Mouse (Mus musculus) hindbrain, embryonic 14.5 days (tissue): ENCODE measurements around the gene Tet1. TPM values are rescaled to one million over a fixed set of nuclear protein-coding genes. Genes with fewer than 3 reads are reported as not detected.

Experiments used
- ATAC-seq: fragments of 200-750 bp; cut with Nextera tagmentation; 2 replicates; pipeline ENCODE4 v1.8.0; 2017; ENCODE audit warnings: moderate number of reproducible peaks, mild to moderate bottlenecking, moderate TSS enrichment, moderate library complexity; ENCODE audit not compliant: low FRiP score
- DNase-seq: peaks from one replicate; pipeline ENCODE4 v3.0.0-alpha.2; 2015; ENCODE audit warnings: low spot score
- H3K27ac ChIP-seq: fragments of 300-500 bp; sonication (generic); 2 replicates; pipeline ENCODE4 v1.5.1; 2014; ENCODE audit warnings: mild to moderate bottlenecking, moderate library complexity
- H3K27me3 ChIP-seq: fragments of 300-500 bp; sonication (generic); 2 replicates; pipeline ENCODE4 v1.6.1; 2014; ENCODE audit warnings: mild to moderate bottlenecking, low read length, mixed read lengths; ENCODE audit not compliant: control insufficient read depth, insufficient read depth
- H3K36me3 ChIP-seq: fragments of 300-500 bp; sonication (generic); replicated peaks from 2 replicates; pipeline ENCODE4 v1.6.1; 2014; ENCODE audit not compliant: control insufficient read depth, insufficient read depth
- H3K4me1 ChIP-seq: fragments of 300-500 bp; sonication (generic); replicated peaks from 2 replicates; pipeline ENCODE4 v1.6.1; 2014; ENCODE audit warnings: antibody characterized with exemption, low read length, mixed read lengths; ENCODE audit not compliant: control insufficient read depth, insufficient read depth
- H3K4me2 ChIP-seq: fragments of 300-500 bp; sonication (generic); replicated peaks from 2 replicates; pipeline ENCODE4 v1.6.1; 2014; ENCODE audit warnings: mild to moderate bottlenecking, moderate library complexity
- H3K4me3 ChIP-seq: fragments of 300-500 bp; sonication (generic); replicated peaks from 2 replicates; pipeline ENCODE4 v1.5.1; 2014; ENCODE audit warnings: mild to moderate bottlenecking, low read length
- H3K9ac ChIP-seq: fragments of 300-500 bp; sonication (generic); 2 replicates; pipeline ENCODE4 v1.6.1; 2014
- H3K9me3 ChIP-seq: fragments of 300-500 bp; sonication (generic); 2 replicates; pipeline ENCODE4 v1.6.1; 2016; ENCODE audit warnings: low read length; ENCODE audit not compliant: control insufficient read depth
- WGBS: fragments of 180-500 bp; shearing (Covaris S2); extraction: QIAGEN DNeasy Blood & Tissue Kit; methylation state at CpG from one replicate; pipeline ENCODE4 v1.1.7; 2014; 5-methylcytosine and 5-hydroxymethylcytosine counted together
- polyA plus RNA-seq: library from polyadenylated mRNA; unstranded; fragments of >200 nt; fragmentation: Nextera tagmentation; extraction: Ambion mirVana; gene quantifications from 2 replicates; pipeline ENCODE4 v1.2.1, GENCODE M21; 2014

The Tet1 gene
- polyA plus RNA-seq, 1 experiment from 2014 or later = 44.1 TPM

GRCm38 (mm10) chr10:62911120-62911519 lies 2.3 kb upstream of the Tet1 start:
- no peak for ATAC-seq
- H3K4me3 ChIP-seq = no peak overlapping the region

GRCm38 (mm10) chr10:62906336-62906735 lies 2.5 kb downstream of the Tet1 start:
- Histone ChIP-seq H3K36me3 (no peaks in the 10 kb centered on the region), H3K4me3 (no peak overlapping the region), H3K4me1 (no peaks in the 10 kb centered on the region), H3K27ac (no peak overlapping the region), H3K9ac (no peak overlapping the region), H3K4me2 (no peak overlapping the region), H3K27me3 (no peaks in the 10 kb centered on the region), H3K9me3 (no peaks in the 10 kb centered on the region)
- ATAC-seq (no peak), DNase-seq (no peak)
- WGBS = 91% methylated on average over 7 of the region's 7 CpGs

More at GRCm38 (mm10) chr10:62911120-62911519, 2.3 kb upstream of the Tet1 start:
- H3K27ac ChIP-seq = no peak overlapping the region
- 93% methylated on average over 2 of the region's 2 CpGs for WGBS
- no peaks in the 10 kb centered on the region for H3K4me1 ChIP-seq
- no peaks in the 10 kb centered on the region for H3K36me3 ChIP-seq
- H3K27me3 ChIP-seq = no peaks in the 10 kb centered on the region
- H3K9me3 ChIP-seq = no peaks in the 10 kb centered on the region
- no peak overlapping the region for H3K4me2 ChIP-seq
- no peak for DNase-seq
- no peak overlapping the region for H3K9ac ChIP-seq

GRCm38 (mm10) chr10:62902829-62903228 lies 6.0 kb downstream of the Tet1 start:
- ATAC-seq (no peak), DNase-seq (no peak)
- no peak overlapping the region for H3K27ac ChIP-seq
- H3K27me3 ChIP-seq = no peaks in the 10 kb centered on the region
- H3K4me3 ChIP-seq = no peak overlapping the region
- 64% methylated on average over 1 of the region's 1 CpGs for WGBS
- no peak overlapping the region for H3K4me2 ChIP-seq
- H3K4me1 ChIP-seq = no peaks in the 10 kb centered on the region
- no peak overlapping the region for H3K9ac ChIP-seq
- no peaks in the 10 kb centered on the region for H3K9me3 ChIP-seq
- no peaks in the 10 kb centered on the region for H3K36me3 ChIP-seq

GRCm38 (mm10) chr10:62901826-62902225 lies 7.0 kb downstream of the Tet1 start:
- H3K4me3 ChIP-seq = no peak overlapping the region
- no peak for ATAC-seq

GRCm38 (mm10) chr10:62900144-62900543 lies 8.7 kb downstream of the Tet1 start:
- H3K4me1 ChIP-seq = no peaks in the 10 kb centered on the region
- no peak overlapping the region for H3K4me3 ChIP-seq
- DNase-seq (no peak), ATAC-seq (no peak)
- no peak overlapping the region for H3K27ac ChIP-seq
- H3K9me3 ChIP-seq = no peaks in the 10 kb centered on the region
- H3K27me3 ChIP-seq = no peaks in the 10 kb centered on the region
- no peak overlapping the region for H3K9ac ChIP-seq
- no peak overlapping the region for H3K4me2 ChIP-seq
- over 99% methylated on average over 4 of the region's 4 CpGs for WGBS
- H3K36me3 ChIP-seq = no peaks in the 10 kb centered on the region

More at GRCm38 (mm10) chr10:62901826-62902225, 7.0 kb downstream of the Tet1 start:
- 52% methylated on average over 8 of the region's 8 CpGs for WGBS
- Histone ChIP-seq H3K4me2 (no peak overlapping the region), H3K9ac (no peak overlapping the region), H3K27me3 (no peaks in the 10 kb centered on the region), H3K9me3 (no peaks in the 10 kb centered on the region), H3K27ac (no peak overlapping the region), H3K4me1 (no peaks in the 10 kb centered on the region), H3K36me3 (no peaks in the 10 kb centered on the region)
- no peak for DNase-seq

- H3K9me3 ChIP-seq = no peaks in the 10 kb centered on the region
- ATAC-seq (no peak), DNase-seq (no peak)
- no peak overlapping the region for H3K9ac ChIP-seq
- no peaks in the 10 kb centered on the region for H3K27me3 ChIP-seq
- no peak overlapping the region for H3K4me2 ChIP-seq
- no peaks in the 10 kb centered on the region for H3K36me3 ChIP-seq
- H3K4me3 ChIP-seq = no peak overlapping the region
- no peaks in the 10 kb centered on the region for H3K4me1 ChIP-seq
- no peak overlapping the region for H3K27ac ChIP-seq
- WGBS = 77% methylated on average over 2 of the region's 2 CpGs
These were observed 10.7 kb downstream of the Tet1 start for GRCm38 (mm10) chr10:62898061-62898460.

- 93% methylated on average over 3 of the region's 3 CpGs for WGBS
- no peak overlapping the region for H3K27ac ChIP-seq
- H3K36me3 ChIP-seq = no peaks in the 10 kb centered on the region
- H3K9ac ChIP-seq = no peak overlapping the region
- H3K4me1 ChIP-seq = no peaks in the 10 kb centered on the region
- H3K4me3 ChIP-seq = no peak overlapping the region
- no peaks in the 10 kb centered on the region for H3K9me3 ChIP-seq
- DNase-seq (no peak), ATAC-seq (no peak)
- no peaks in the 10 kb centered on the region for H3K27me3 ChIP-seq
- no peak overlapping the region for H3K4me2 ChIP-seq
These were observed 11.4 kb downstream of the Tet1 start for GRCm38 (mm10) chr10:62897437-62897836.

- Histone ChIP-seq H3K4me2 (no peak overlapping the region), H3K9ac (no peak overlapping the region), H3K27me3 (no peaks in the 10 kb centered on the region), H3K4me3 (no peak overlapping the region), H3K4me1 (no peaks in the 10 kb centered on the region), H3K9me3 (no peaks in the 10 kb centered on the region), H3K27ac (no peak overlapping the region), H3K36me3 (no peaks in the 10 kb centered on the region)
- DNase-seq = no peak
- WGBS = 73% methylated on average over 4 of the region's 4 CpGs
- no peak for ATAC-seq
These were observed 12.0 kb downstream of the Tet1 start for GRCm38 (mm10) chr10:62896774-62897173.

GRCm38 (mm10) chr10:62896035-62896434 lies 12.8 kb downstream of the Tet1 start:
- no peaks in the 10 kb centered on the region for H3K9me3 ChIP-seq
- H3K27me3 ChIP-seq = no peaks in the 10 kb centered on the region
- H3K4me2 ChIP-seq = no peak overlapping the region
- H3K9ac ChIP-seq = no peak overlapping the region
- 81% methylated on average over 4 of the region's 4 CpGs for WGBS
- H3K4me3 ChIP-seq = no peak overlapping the region
- no peak for ATAC-seq
- no peaks in the 10 kb centered on the region for H3K4me1 ChIP-seq
- no peak for DNase-seq
- no peak overlapping the region for H3K27ac ChIP-seq
- H3K36me3 ChIP-seq = no peaks in the 10 kb centered on the region

- H3K4me1 ChIP-seq = no peaks in the 10 kb centered on the region
- no peak overlapping the region for H3K4me3 ChIP-seq
- H3K27ac ChIP-seq = no peak overlapping the region
- no peak for DNase-seq
- H3K4me2 ChIP-seq = no peak overlapping the region
- WGBS = 88% methylated on average over 6 of the region's 6 CpGs
- H3K36me3 ChIP-seq = no peaks in the 10 kb centered on the region
- no peaks in the 10 kb centered on the region for H3K27me3 ChIP-seq
- no peak for ATAC-seq
- H3K9ac ChIP-seq = no peak overlapping the region
- H3K9me3 ChIP-seq = no peaks in the 10 kb centered on the region
These were observed 13.4 kb downstream of the Tet1 start for GRCm38 (mm10) chr10:62895386-62895785.
